Mouse (Mus musculus): Measurements from ENCODE around the gene Fibcd1.

- TF ChIP-seq POLR2A (IDR thresholded peaks at IDR 0.05; ENCODE audit: control insufficient read depth in 1 of 2, insufficient read depth in 1 of 2, low read depth in 1 of 2, low read length in 2 of 2, poor library complexity in 1 of 2) (no peak), ZC3H11A (IDR thresholded peaks at IDR 0.05; ENCODE audit: low read depth, low read length) (no peak), CTCF (IDR thresholded peaks at IDR 0.05 in 2 of 3, conservative IDR thresholded peaks at IDR 0.05 in 1 of 3; ENCODE audit: control insufficient read depth in 1 of 3, insufficient read depth in 1 of 3, low read depth in 2 of 3, low read length in 3 of 3, poor library complexity in 1 of 3, severe bottlenecking in 1 of 3) (no peak), UBTF (IDR thresholded peaks at IDR 0.05; ENCODE audit: borderline replicate concordance, insufficient read depth, low read depth, low read length) (no peak), EP300 (IDR thresholded peaks at IDR 0.05; ENCODE audit: low read depth in 1 of 2, low read length in 2 of 2) (no peak), NELFE (IDR thresholded peaks at IDR 0.05; ENCODE audit: low read depth, low read length) (no peak), BHLHE40 (IDR thresholded peaks at IDR 0.05; ENCODE audit: borderline replicate concordance, low read depth, low read length) (no peak)
These were observed 31.1 kb downstream of the Fibcd1 start for GRCm38 (mm10) chr2:31814699-31815098.

Data from MEL (cell line).